Mouse (Mus musculus) megakaryocyte, embryonic 14.5 days (primary cell): ENCODE measurements around the gene Slc2a2.

Experiments used
- FLI1 ChIP-seq: IDR thresholded peaks from 2 replicates; pipeline ENCODE4 v1.6.1; 2012; ENCODE audit warnings: low read length, inconsistent platforms, mixed read lengths
- GATA1 ChIP-seq: IDR thresholded peaks from 3 replicates; pipeline ENCODE4 v1.6.1; 2012; ENCODE audit warnings: mixed read lengths, low read length, inconsistent platforms, borderline replicate concordance

GRCm38 (mm10) chr3:28755477-28755876 lies 57.8 kb downstream of the Slc2a2 start:
- TF ChIP-seq GATA1 (no peak), FLI1 (no peak)
